Mouse (Mus musculus): ENCODE measurements around the gene 1110002E22Rik.

- TF ChIP-seq CTCF (IDR thresholded peaks at IDR 0.05; ENCODE audit: low read depth, low read length) (no peak), POLR2A (IDR thresholded peaks at IDR 0.05; ENCODE audit: extremely low read depth, insufficient read depth, low read length) (no peak)
Observed at GRCm38 (mm10) chr3:138016810-138017209, 48.0 kb upstream of the 1110002E22Rik start.

All from liver, adult 2 months (tissue).